Mouse (Mus musculus) limb, embryonic 13.5 days (tissue): ENCODE measurements around the gene Oas1a. TPM values are rescaled to one million over a fixed set of nuclear protein-coding genes. Genes with fewer than 3 reads are reported as not detected.
A peak's percentile ranks its signal among the peaks of the same experiment; 100 is the strongest.
"Not testable (repeated sequence)": the region's sequence is repeated elsewhere in the genome, so short reads cannot be mapped to it uniquely, and the experiment has no call there.

Experiments
- ATAC-seq: fragments of 200-750 bp; cut with Nextera tagmentation; 2 replicates; pipeline ENCODE4 v1.8.0; 2017; ENCODE audit warnings: low read depth, moderate number of reproducible peaks, moderate TSS enrichment; ENCODE audit not compliant: low FRiP score
- H3K27ac ChIP-seq: fragments of 300-500 bp; sonication (generic); 2 replicates; pipeline ENCODE4 v1.5.1; 2015; ENCODE audit warnings: inconsistent platforms, mild to moderate bottlenecking, moderate library complexity
- H3K27me3 ChIP-seq: fragments of 300-500 bp; sonication (generic); 2 replicates; pipeline ENCODE4 v1.6.1; 2015; ENCODE audit warnings: mild to moderate bottlenecking, inconsistent platforms
- H3K36me3 ChIP-seq: fragments of 300-500 bp; sonication (generic); 2 replicates; pipeline ENCODE4 v1.6.1; 2015; ENCODE audit warnings: inconsistent platforms, mild to moderate bottlenecking, moderate library complexity
- H3K4me1 ChIP-seq: fragments of 300-500 bp; sonication (generic); 2 replicates; pipeline ENCODE4 v1.6.1; 2015; ENCODE audit warnings: inconsistent platforms
- H3K4me2 ChIP-seq: fragments of 300-500 bp; sonication (generic); replicated peaks from 2 replicates; pipeline ENCODE4 v1.6.1; 2015; ENCODE audit warnings: inconsistent platforms, mild to moderate bottlenecking, moderate library complexity
- H3K4me3 ChIP-seq: fragments of 300-500 bp; sonication (generic); 2 replicates; pipeline ENCODE4 v1.5.1; 2015; ENCODE audit warnings: moderate library complexity, mild to moderate bottlenecking, inconsistent platforms
- H3K9ac ChIP-seq: fragments of 300-500 bp; sonication (generic); 2 replicates; pipeline ENCODE4 v1.6.1; 2015; ENCODE audit warnings: mild to moderate bottlenecking, inconsistent platforms
- H3K9me3 ChIP-seq: fragments of 300-500 bp; sonication (generic); 2 replicates; pipeline ENCODE4 v1.6.1; 2016; ENCODE audit warnings: inconsistent platforms
- WGBS: fragments of 180-500 bp; shearing (Covaris S2); methylation state at CpG from one replicate; pipeline ENCODE4 v1.1.7; 2015; 5-methylcytosine and 5-hydroxymethylcytosine counted together
- polyA plus RNA-seq: library from polyadenylated mRNA; unstranded; fragments of >200 nt; fragmentation: Nextera tagmentation; extraction: Ambion mirVana; gene quantifications from 2 replicates; pipeline ENCODE4 v1.2.1, GENCODE M21; 2015

Oas1a gene
- polyA plus RNA-seq, result 1.2 and 1.4 TPM in 2 replicates

- 33% methylated on average over 9 of the region's 12 CpGs for WGBS
- H3K27me3 ChIP-seq, H3K36me3 ChIP-seq, H3K9ac ChIP-seq, H3K9me3 ChIP-seq, H3K27ac ChIP-seq, H3K4me1 ChIP-seq, ATAC-seq, H3K4me3 ChIP-seq: not testable (repeated sequence)
- H3K4me2 ChIP-seq, result 0 out of 2 replicates have a peak within 1 kb of the TSS, but pooled peaks have one; percentile 4
Measured at GRCm38 (mm10) chr5:120906791-120907733, at the start of gene Oas1a. Gene Oas1a (minus strand): TSS chr5:120907521.

DNA sequence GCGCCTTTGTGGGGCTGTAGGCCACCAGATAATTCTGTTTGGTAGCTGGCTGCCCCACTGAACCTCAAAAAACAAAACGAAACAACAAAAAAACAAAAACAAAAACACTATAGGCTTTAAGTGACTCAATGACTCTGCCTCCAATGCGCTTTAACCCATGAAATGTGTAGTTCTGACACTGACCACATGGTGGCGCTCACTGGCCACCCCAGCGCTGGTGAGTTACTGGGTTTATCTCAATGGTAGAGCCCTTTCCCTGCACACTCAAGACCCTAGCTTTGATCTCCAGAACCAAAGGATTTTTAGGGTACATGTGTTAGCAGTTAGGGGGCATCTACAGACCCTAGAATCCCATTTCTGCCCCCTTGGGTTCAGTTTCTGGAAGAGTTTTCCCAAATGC is 46.7 kb upstream of the Oas1a start:
- ATAC-seq, result no peak
- 20% methylated on average over 5 of the region's 5 CpGs for WGBS

DNA sequence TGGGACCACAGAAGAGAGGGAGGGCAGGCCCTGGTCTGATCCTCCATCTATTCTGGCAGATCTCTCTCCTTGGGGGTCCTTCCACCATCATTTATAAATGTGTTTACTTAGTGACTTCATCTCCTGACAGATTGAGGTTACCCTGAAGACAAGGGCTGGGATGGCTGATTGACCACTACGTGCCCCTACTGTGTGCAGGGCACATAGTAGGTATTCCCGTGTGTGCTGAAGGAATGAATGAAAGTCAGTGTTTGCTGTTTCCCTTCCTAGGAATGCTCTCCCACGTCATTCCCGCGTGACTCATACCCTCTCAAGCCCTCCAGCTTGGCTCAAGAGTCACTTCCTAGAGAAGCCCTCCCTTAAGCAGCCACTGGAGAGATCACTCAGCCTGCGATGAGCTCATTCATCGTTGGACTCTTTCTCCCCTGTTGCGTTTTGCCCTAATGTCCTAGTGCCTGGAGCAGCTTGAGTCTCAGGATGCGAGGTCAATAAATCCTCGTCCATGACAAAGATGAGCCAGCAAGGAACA is 45.0 kb upstream of the Oas1a start:
- Histone ChIP-seq H3K4me1 (no peaks in the 10 kb centered on the region), H3K4me3 (no peak overlapping the region), H3K9me3 (no peaks in the 10 kb centered on the region), H3K36me3 (no peaks in the 10 kb centered on the region), H3K9ac (no peak overlapping the region), H3K27ac (no peak overlapping the region), H3K27me3 (no peaks in the 10 kb centered on the region), H3K4me2 (no peak overlapping the region)
- no peak for ATAC-seq
- WGBS, result 67% methylated on average over 10 of the region's 10 CpGs

More for the DNA sequence above, 46.7 kb upstream of the Oas1a start:
- H3K4me3 ChIP-seq, result no peak overlapping the region
- H3K4me2 ChIP-seq, result no peak overlapping the region
- no peaks in the 10 kb centered on the region for H3K9me3 ChIP-seq
- H3K9ac ChIP-seq, result no peak overlapping the region
- H3K27me3 ChIP-seq, result no peaks in the 10 kb centered on the region
- H3K36me3 ChIP-seq, result no peaks in the 10 kb centered on the region
- no peak overlapping the region for H3K27ac ChIP-seq
- no peaks in the 10 kb centered on the region for H3K4me1 ChIP-seq

GRCm38 (mm10) chr5:120942076-120942475 is 34.8 kb upstream of the Oas1a start:
- Histone ChIP-seq H3K27ac (no peak overlapping the region), H3K9ac (no peak overlapping the region), H3K4me1 (no peaks in the 10 kb centered on the region), H3K27me3 (0 out of 2 replicates have a peak, but pooled peaks cover 2% of the 10 kb centered on the region), H3K9me3 (no peaks in the 10 kb centered on the region), H3K4me3 (no peak overlapping the region), H3K4me2 (no peak overlapping the region), H3K36me3 (no peaks in the 10 kb centered on the region)
- ATAC-seq, result no peak
- WGBS, result 54% methylated on average over 10 of the region's 10 CpGs

- Histone ChIP-seq H3K36me3 (no peaks in the 10 kb centered on the region), H3K4me3 (no peak overlapping the region), H3K4me2 (no peak overlapping the region), H3K9me3 (no peaks in the 10 kb centered on the region), H3K27ac (no peak overlapping the region), H3K4me1 (no peaks in the 10 kb centered on the region), H3K9ac (no peak overlapping the region), H3K27me3 (0 out of 2 replicates have a peak, but pooled peaks cover 2% of the 10 kb centered on the region)
- 53% methylated on average over 8 of the region's 8 CpGs for WGBS
- no peak for ATAC-seq
Measured at GRCm38 (mm10) chr5:120938586-120938985, 31.3 kb upstream of the Oas1a start.

- no peak overlapping the region for H3K4me3 ChIP-seq
- no peak for ATAC-seq
- no peak overlapping the region for H3K27ac ChIP-seq
- H3K9me3 ChIP-seq, result no peaks in the 10 kb centered on the region
- WGBS, result 79% methylated on average over 4 of the region's 4 CpGs
- no peaks in the 10 kb centered on the region for H3K4me1 ChIP-seq
- H3K4me2 ChIP-seq, result no peak overlapping the region
- H3K36me3 ChIP-seq, result no peaks in the 10 kb centered on the region
- H3K9ac ChIP-seq, result no peak overlapping the region
- H3K27me3 ChIP-seq, result 0 out of 2 replicates have a peak, but pooled peaks cover 2% of the 10 kb centered on the region
Measured at GRCm38 (mm10) chr5:120937841-120938240, 30.5 kb upstream of the Oas1a start.

DNA sequence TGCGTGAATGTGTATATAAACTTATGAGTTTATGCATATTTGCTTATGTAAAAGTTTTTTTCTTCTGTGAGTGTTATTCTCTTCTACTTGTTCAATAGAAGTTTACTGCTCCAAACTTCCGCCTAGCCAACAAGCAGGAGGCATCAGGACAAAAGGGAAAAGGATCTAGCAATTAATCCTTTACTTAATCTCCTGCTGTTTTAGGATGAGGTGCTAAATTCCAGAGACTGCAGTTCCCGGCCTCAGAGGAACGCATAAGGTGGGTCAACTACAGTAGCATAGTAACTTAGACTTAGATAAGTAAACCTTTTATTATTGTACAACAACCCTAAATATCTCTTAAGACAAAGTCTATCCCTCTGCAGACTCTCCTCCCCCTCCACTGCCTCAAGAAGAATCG is 26.6 kb upstream of the Oas1a start:
- Histone ChIP-seq H3K27ac (no peak overlapping the region), H3K9ac (no peak overlapping the region), H3K36me3 (no peaks in the 10 kb centered on the region), H3K4me1 (no peaks in the 10 kb centered on the region), H3K4me3 (no peak overlapping the region), H3K4me2 (no peak overlapping the region), H3K9me3 (no peaks in the 10 kb centered on the region), H3K27me3 (no peaks in the 10 kb centered on the region)
- 8% methylated on average over 5 of the region's 5 CpGs for WGBS
- no peak for ATAC-seq

GRCm38 (mm10) chr5:120927036-120927435 is 19.7 kb upstream of the Oas1a start:
- no peak overlapping the region for H3K4me3 ChIP-seq
- no peak overlapping the region for H3K27ac ChIP-seq
- no peak overlapping the region for H3K4me2 ChIP-seq
- no peaks in the 10 kb centered on the region for H3K9me3 ChIP-seq
- WGBS, result 7% methylated on average over 1 of the region's 1 CpGs
- no peaks in the 10 kb centered on the region for H3K36me3 ChIP-seq
- no peak for ATAC-seq
- no peaks in the 10 kb centered on the region; the same call in 1 of the 2 replicates for H3K4me1 ChIP-seq
- no peaks in the 10 kb centered on the region for H3K27me3 ChIP-seq
- no peak overlapping the region for H3K9ac ChIP-seq

DNA sequence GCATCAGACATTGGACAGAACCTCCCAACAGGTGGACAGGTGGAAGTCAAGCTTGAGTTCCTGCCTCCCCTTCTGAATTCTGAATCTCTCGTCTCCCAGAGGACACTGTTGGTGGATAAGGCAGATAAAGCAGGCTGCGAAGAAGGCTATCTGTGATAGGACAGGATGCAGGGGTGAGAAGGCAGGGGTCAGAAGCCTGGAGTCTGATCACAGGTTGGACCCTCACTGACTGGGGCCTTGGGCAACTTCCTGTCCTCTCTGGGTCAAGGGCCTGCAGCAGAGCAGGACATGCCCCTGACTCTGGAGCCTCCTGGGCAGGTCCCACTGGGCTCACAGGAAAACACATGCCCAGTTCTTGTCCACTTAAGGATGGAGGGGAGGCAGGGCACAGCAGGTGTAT is 19.0 kb upstream of the Oas1a start:
- 74% methylated on average over 2 of the region's 2 CpGs for WGBS
- ATAC-seq, H3K4me2 ChIP-seq, H3K27me3 ChIP-seq, H3K36me3 ChIP-seq, H3K9me3 ChIP-seq, H3K9ac ChIP-seq, H3K27ac ChIP-seq, H3K4me3 ChIP-seq, H3K4me1 ChIP-seq: not testable (repeated sequence)

DNA sequence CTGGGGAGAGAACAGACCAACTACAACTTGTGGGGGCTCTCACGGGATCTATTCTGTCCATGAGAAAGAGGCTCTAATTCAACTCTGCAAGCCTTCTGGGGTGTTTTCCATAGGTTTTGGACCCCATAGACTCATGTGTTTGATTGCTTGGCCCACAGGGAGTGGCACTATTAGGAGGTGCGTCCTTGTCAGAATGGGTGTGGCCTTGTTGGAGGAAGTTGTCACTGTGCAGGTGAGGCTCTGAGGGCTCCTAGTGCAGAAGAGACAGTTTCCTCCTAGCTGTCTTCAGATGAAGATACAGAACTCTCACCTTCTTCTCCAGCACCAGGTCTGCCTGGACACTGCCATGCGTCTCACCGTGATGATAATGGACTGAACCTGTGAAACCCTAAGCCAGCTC is 17.2 kb upstream of the Oas1a start:
- not testable (repeated sequence) for H3K4me3 ChIP-seq, H3K9ac ChIP-seq, ATAC-seq, H3K4me2 ChIP-seq, H3K27me3 ChIP-seq, H3K4me1 ChIP-seq, H3K36me3 ChIP-seq, H3K9me3 ChIP-seq, H3K27ac ChIP-seq
- 82% methylated on average over 4 of the region's 4 CpGs for WGBS

GRCm38 (mm10) chr5:120923969-120924368 is 16.6 kb upstream of the Oas1a start:
- H3K4me2 ChIP-seq, result no peak overlapping the region
- H3K4me3 ChIP-seq, result no peak overlapping the region
- no peak overlapping the region for H3K9ac ChIP-seq
- 62% methylated on average over 4 of the region's 4 CpGs for WGBS
- H3K9me3 ChIP-seq, result no peaks in the 10 kb centered on the region
- H3K36me3 ChIP-seq, result no peaks in the 10 kb centered on the region
- no peaks in the 10 kb centered on the region; the same call in 1 of the 2 replicates for H3K4me1 ChIP-seq
- no peaks in the 10 kb centered on the region for H3K27me3 ChIP-seq
- no peak for ATAC-seq
- H3K27ac ChIP-seq, result no peak overlapping the region

DNA sequence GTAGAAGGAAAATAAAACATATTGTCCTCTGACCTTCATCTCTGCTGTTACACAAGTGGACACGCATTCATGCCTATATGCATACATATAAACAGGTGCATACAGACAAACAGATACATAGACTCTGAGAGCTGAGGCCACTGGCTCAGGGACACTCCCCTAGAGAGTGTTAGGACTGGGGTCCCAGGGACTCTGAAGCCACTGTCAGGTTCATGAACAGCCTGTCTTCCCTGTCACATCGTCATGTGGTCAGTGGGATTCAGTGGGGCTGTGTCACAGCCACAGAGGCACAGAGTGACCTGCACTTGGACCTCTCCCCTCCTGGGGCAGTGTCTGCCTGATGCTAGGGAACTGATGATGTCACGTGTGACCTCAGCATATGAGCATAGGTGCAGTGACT is 13.0 kb upstream of the Oas1a start:
- no peak overlapping the region for H3K27ac ChIP-seq
- no peaks in the 10 kb centered on the region for H3K27me3 ChIP-seq
- no peak for ATAC-seq
- WGBS, result 80% methylated on average over 3 of the region's 3 CpGs
- H3K4me1 ChIP-seq, result no peaks in the 10 kb centered on the region
- H3K9me3 ChIP-seq, result no peaks in the 10 kb centered on the region
- H3K9ac ChIP-seq, result no peak overlapping the region
- no peaks in the 10 kb centered on the region for H3K36me3 ChIP-seq
- H3K4me2 ChIP-seq, result no peak overlapping the region
- H3K4me3 ChIP-seq, result no peak overlapping the region
